Mouse (Mus musculus) cerebellum, postnatal 10 days (tissue): ENCODE data around the gene Wdr13.

ENCODE experiments used
- DNase-seq, 2 experiments: peaks; one replicate each; pipeline ENCODE4 v3.0.0; 2021; ENCODE audit warnings: mixed read lengths in 2 of 2

Wdr13 gene

GRCm38 (mm10) chrX:8132017-8132976 lies at the start of gene Wdr13:
Gene Wdr13 (minus strand): TSS chrX:8132892.
- DNase-seq = peak; percentile 90 to 92

DNA sequence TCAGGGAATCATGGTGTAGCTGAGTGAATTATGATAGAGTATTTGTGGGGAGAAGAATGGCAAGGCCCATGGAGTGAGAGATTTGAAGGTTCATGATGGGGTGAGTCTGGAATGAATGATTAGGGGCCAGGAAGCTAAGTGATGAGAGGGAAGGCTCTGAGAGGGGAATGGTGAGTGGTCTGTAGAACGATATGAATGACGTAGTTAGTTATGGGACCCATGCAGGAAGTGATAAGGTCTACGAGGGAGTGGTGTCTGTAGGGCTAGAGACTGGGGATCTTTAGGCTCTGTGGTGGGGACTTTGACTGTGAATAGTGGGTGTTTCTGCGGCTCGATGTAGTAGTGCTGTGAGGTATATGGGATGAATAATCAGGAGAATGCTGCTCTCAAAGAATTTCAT lies 47.0 kb upstream of the Wdr13 start:
- DNase-seq = no peak

- DNase-seq = no peak
Observed at GRCm38 (mm10) chrX:8178871-8179270, 46.2 kb upstream of the Wdr13 start.

GRCm38 (mm10) chrX:8175504-8176385 lies 43.1 kb upstream of the Wdr13 start, which contains the start of gene Tbc1d25:
Gene Tbc1d25 (minus strand): TSS chrX:8176181.
- peak; percentile 89 to 93 for DNase-seq

- DNase-seq = no peak
Observed at GRCm38 (mm10) chrX:8175169-8175503, 42.4 kb upstream of the Wdr13 start.

DNA sequence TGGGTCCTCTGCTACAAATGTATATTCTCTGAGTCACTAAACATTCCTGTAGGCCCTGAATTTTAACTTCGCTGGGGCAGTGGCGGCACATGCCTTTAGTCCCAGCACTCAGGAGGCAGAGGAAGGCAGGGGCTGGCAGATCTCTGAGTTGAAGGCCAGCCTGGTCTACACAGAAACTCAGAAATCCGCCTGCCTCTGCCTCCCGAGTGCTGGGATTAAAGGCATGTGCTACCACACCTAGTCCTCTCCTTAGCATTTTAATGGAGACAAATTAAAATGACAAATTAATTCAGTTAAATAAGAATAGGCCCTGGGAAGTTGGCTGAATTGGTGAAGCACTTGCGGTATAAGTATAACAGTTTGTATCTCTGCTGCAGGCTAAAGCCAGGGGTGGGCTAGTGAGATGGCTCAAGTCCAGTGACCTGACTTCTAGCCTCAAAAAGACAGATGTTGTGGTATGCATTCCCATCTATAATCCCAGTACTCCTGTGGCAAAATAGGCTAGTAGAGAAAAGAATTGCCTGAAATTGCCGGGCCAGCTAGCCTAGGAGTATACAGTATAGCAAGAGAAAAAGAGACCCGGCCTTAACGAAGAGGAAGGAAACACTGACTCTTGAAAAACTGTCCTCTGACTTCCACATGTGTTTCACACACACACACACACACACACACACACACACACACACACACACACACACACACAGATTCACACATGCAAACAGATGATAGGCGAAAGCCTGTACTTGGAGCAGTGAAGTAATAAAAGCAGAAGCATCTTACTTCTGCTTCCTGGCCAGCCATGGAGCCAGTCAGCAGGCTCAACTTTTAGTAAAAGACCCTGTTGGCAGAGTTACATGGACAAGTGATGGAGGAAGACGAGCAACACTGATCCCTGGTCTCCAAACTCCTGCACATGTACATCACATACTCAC lies 35.3 kb upstream of the Wdr13 start:
- DNase-seq = no peak

- DNase-seq = no peak
Observed at GRCm38 (mm10) chrX:8164471-8164870, 31.8 kb upstream of the Wdr13 start.

DNA sequence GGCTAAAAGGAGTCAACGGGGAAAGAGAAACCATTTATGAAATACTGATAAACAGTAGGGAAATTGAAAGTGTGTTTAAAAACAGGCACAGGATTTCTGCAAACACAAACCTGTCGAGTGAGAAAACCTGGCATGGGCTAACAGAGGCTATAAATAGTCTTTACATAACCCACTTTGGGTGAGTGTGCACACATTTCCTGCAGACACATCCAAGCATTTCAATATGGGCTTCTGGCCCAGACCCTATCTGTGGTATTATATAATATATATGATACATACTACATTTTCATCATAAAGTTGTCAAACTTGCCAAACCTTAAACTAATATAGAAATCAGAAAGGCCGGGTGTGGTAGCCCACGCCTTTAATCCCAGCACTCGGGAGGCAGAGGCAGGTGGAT lies 30.4 kb upstream of the Wdr13 start:
- no peak for DNase-seq

GRCm38 (mm10) chrX:8145153-8145991 lies 12.7 kb upstream of the Wdr13 start, which contains the start of gene Rbm3:
Gene Rbm3 (minus strand): TSS chrX:8145880.
- peak; percentile 89 to 93 for DNase-seq

- DNase-seq = peak; percentile 42 to 44
Observed at GRCm38 (mm10) chrX:8143750-8144149, 11.1 kb upstream of the Wdr13 start.

GRCm38 (mm10) chrX:8142948-8143347 lies 10.3 kb upstream of the Wdr13 start:
- no peak for DNase-seq

DNA sequence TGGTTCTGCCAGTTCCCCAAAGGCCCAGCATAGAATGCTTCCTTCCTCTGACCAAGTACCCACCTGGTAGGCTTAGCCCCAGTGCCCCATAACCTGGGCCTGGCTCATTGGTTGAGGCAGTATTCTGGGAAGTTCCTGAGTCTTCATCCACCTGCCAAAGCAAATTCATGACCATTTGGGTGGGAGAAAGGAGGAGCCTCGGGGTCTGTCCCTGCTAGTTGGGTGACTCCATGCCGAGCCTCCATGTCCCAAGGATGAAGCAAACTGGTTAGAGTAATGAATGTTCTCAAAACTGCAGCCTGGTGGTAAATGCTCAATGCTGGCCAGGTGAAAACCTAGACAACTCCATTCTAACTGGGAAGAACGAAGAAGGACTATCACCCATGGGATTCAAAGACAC lies 8.4 kb upstream of the Wdr13 start:
- no peak for DNase-seq

- no peak for DNase-seq
Observed at GRCm38 (mm10) chrX:8140446-8140845, 7.8 kb upstream of the Wdr13 start.

- DNase-seq = no peak
Observed at GRCm38 (mm10) chrX:8139480-8139879, 6.8 kb upstream of the Wdr13 start.

DNA sequence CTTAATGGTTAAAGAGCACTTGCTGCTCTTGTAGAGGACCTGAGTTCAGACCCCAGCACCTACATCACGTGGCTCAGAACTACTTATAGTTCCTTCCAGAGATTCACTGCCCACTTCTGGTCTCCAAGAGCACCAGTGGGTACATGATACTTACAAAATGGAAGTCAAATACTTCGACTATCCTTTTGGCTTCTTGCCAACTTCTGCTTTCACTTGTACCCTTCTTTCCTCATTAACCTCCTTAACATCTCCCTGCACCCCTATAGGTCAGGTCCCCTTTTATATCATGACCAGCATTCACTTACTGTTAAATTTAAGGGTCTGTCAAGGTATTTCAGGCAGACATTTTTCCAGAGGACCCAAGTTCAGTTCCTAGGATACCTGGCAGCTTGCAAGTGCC lies 3.2 kb upstream of the Wdr13 start:
- DNase-seq = no peak

DNA sequence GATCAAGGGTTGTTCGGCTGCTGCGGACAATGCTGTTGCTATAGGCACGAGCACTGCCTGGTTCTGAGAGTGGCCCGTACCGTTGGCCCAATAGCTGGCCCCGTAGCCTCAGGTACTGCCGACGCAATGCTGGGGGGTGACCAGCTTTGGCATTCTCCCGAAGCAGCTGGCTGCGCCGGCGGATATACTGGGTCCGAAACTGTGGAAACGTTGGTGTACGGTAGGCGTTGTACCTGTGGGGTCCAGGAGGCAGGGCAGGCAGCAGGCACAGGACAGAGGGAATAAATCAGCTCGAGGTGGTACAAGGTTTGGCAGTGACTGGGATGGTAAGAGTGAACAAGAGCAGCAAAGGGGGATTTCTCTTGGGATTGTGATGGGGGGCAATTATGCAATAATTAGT lies 1.3 kb downstream of the Wdr13 start:
- peak in 1 of 2 experiments; percentile 10 for DNase-seq

DNA sequence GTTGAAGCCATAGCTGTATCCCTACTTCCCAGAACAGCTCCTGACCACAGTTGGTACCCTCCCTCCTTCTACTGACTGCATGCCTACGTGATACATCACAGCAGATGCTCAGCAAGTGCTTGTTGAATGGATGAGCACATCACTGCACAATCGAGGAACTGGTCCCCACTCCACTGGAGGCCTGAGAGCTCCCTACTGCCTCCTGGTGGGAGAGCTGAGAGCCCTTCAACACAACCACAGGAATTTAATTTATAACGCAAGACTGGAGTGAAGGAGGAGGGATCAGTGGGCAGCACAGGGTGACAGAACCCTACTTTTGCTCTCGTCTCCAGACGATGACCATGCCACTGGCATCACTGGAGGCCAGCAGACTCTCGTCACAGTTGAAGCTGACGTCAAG lies 7.5 kb downstream of the Wdr13 start:
- DNase-seq = no peak

DNA sequence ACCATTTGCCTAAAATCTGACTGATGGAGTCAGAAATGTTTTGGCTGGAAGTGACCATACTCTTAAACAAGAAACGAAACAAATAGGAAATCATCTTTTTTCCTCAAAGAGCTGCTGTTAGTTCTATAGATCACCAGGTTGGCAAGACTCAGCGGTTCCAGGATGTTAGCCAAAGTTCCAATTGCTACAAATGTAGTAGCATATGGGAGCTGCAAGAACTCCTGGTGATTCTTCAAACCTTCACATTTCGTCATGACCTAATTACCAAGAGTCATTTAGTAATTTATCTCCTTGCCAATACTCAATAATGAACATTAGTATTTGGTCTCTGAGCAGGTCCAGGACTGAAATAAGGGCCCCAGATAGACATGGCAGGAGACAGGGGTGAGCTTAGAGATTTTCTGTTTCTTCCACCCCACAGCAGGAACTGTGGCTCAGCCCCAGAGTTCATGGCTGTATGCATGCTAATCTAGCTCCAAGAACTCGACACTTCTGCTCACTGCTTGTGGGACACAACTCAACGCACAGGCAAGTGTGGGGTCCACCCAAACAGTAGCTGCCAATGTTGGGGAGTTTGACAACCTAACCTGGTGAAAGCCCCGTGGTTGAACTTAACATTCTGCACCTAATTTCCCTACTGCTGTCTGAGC lies 8.7 kb downstream of the Wdr13 start:
- DNase-seq = peak; percentile 45 to 53

DNA sequence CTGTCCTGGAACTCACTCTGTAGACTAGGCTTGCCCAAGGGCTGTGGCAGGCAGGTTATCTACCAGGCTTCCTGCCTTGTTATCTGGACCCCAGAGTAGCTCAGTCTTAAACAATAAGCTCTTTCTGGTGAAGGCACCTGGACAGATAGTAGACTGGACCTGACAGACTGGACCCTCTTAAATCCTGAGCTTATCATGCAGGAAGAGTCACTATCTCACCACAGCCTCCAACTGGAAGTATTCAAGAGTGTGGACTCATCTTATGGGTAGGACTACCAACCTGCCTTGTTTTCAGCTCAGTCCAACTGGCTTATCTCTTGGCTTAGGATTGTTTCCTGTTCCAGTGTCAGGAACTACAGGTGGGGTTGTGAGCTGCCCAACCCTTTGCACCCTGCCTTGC lies 15.4 kb downstream of the Wdr13 start:
- no peak for DNase-seq

- DNase-seq = no peak
Observed at GRCm38 (mm10) chrX:8115275-8115674, 17.4 kb downstream of the Wdr13 start.

- DNase-seq = no peak
Observed at GRCm38 (mm10) chrX:8105019-8105418, 27.7 kb downstream of the Wdr13 start.
